Mouse (Mus musculus) left cerebral cortex, adult 2 months (tissue): ENCODE measurements at regions not wholly inside any gene's neighbourhood (a gene's known extent, or its start where the extent isn't known, plus 50 kb on each side); places are given as distances from the start of the nearest gene placed in this dataset.
"Not testable (repeated sequence)": the region's sequence is repeated elsewhere in the genome, so short reads cannot be mapped to it uniquely, and the experiment has no call there.

Source experiments
- DNase-seq, 2 experiments: peaks; one replicate each; pipeline ENCODE4 v3.0.0; 2021 to 2022; ENCODE audit warnings: low spot score in 2 of 2, mixed read lengths in 1 of 2; ENCODE audit errors: extremely low spot score in 1 of 2
- H3K27ac ChIP-seq: fragments of 200-600 bp; 2 replicates; pipeline ENCODE4 v1.8.1; 2022
- H3K4me3 ChIP-seq: fragments of 200-600 bp; 2 replicates; pipeline ENCODE4 v1.8.1; 2022
- CTCF ChIP-seq: fragments of 200-600 bp; IDR thresholded peaks from 2 replicates; pipeline ENCODE4 v1.8.1; 2022; ENCODE audit warnings: antibody characterized with exemption, mild to moderate bottlenecking, moderate library complexity
- intact Hi-C: fragments of 180-260 bp; cut with DNase I; formaldehyde crosslinking; loops from one replicate; pipeline ENCODE4 v1.15.1; 2025

DNA sequence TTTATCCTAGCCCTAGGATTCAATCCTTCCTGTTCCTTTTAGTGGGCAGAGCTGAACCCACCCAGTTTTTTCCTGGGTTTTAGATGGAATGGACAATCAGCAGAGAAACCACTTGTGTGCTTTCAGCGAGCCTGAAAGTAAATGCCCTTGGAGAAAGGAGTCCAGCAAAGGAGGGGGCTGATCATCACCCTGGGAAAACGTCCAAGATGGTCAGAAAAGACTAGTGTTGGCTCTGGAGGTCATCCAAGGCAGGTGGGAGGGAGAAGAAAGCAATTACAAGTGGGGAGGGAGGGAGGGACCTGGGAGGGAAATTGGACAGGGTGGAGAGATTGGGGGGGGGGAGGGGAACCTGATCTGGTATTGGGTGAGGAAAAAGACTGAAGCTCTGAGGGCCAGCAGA lies 55.6 kb upstream of the Zfp366 start:
- no peak for TF ChIP-seq CTCF
- intact Hi-C loops, result no loop called here
- no peak overlapping the region for H3K4me3 ChIP-seq
- DNase-seq, result no peak
- H3K27ac ChIP-seq, result no peak overlapping the region

DNA sequence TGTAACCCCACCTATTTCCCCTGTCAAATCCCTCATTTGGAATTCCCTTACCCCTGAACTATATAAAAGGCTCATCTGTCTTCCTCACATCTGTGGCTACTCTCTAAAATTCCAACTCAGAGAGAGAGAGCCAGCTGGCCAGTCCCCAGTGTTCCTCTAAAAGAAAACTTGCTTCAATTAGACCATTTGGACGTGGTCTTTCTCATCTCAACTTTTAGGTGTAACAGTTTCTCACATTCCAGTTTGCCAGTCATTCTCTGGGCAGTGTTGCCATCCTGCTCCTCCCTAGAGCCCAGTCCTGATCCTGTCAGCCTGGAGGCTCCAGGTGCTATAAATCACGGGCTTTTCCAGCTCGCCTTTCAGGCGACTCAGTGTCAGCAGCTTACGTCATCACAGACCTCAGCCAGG lies 56.3 kb upstream of the Zfp366 start:
- Histone ChIP-seq H3K4me3 (no peak overlapping the region), H3K27ac (no peak overlapping the region)
- intact Hi-C loops, result no loop called here
- DNase-seq, result no peak
- TF ChIP-seq CTCF, result no peak

DNA sequence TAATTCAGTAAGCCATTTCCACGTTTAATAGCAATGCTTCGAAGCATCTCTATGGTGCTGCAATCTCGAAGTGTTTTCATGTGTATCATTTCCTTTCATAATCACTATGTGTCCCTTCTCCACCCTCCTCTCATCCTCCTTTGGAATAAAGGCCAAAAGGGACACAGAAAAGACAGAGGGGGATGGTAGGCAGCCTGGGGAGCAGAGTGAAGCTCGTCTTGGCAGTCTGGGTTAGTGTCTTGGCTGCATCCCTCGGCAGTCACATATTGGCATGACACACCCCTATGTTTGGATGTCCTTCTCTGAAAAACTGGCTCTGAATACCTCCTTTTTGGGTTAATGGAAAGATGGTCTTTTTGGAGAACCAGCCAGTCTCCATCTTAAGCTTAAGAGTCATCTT lies 56.9 kb upstream of the Zfp366 start:
- Histone ChIP-seq H3K27ac (no peak overlapping the region), H3K4me3 (no peak overlapping the region)
- TF ChIP-seq CTCF, result no peak
- no peak for DNase-seq
- intact Hi-C loops, result no loop called here

DNA sequence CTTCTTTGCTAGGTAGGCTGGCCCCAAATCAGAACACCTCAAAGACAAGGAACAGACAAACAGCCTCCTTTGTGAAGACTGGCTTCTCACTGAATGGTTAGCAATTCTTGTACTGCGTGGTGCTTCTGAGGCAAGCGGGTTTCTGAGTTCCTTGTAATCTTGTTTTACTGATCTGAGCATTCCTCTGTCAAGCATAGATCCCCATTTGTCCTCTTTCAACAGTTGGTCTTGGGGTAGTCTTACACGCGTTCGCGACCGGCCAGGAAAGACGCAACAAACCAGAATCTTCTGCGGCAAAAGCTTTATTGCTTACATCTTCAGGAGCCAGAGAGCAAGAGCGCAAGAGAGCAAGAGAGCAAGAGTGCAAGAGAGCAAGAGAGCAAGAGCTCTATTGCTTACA lies 57.7 kb upstream of the Zfp366 start:
- H3K27ac ChIP-seq, H3K4me3 ChIP-seq, DNase-seq, intact Hi-C loops: not testable (repeated sequence)

DNA sequence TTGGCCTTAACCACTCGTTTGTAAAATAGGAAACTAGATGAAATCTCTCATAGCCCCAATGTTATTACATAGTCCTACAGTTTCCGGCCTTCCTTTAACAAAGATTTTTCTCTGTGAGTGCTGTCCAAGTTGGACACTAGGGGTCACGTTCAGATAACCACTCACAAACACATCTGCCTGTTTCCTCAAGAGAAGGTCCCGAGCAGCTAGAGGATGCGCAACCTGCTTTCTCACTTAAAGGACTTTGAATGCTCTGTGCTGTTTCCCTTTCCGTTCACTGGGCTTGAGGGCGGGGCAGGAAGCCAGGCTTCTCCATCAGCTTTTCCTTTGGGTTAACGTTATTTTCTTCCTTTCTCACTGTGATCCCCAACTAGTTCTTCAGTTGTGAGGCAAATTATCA lies 58.1 kb upstream of the Zfp366 start:
- TF ChIP-seq CTCF, result no peak
- intact Hi-C loops, result no loop called here
- H3K27ac ChIP-seq, result no peak overlapping the region
- DNase-seq, result no peak
- H3K4me3 ChIP-seq, result no peak overlapping the region

DNA sequence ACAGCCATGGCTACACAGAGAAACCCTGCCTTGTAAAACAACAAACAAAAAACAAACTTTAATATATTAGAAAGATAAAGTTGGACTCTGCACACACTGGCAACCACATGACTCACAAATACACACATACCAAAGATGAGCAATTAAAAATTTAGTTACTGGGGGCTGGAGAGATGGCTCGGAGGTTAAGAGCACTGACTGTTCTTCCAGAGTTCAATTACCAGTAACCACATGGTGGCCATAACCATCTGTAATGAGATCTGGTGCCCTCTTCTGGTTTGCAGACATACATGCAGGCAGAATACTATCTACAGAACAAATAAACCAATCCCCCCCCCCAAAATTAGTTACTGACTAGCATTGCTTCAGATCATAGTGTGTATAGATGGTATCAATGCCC lies 58.7 kb upstream of the Zfp366 start:
- intact Hi-C loops, result no loop called here
- Histone ChIP-seq H3K27ac (no peak overlapping the region; the same call in 1 of the 2 replicates), H3K4me3 (no peak overlapping the region)
- peak; percentile 59 for TF ChIP-seq CTCF
- no peak for DNase-seq

DNA sequence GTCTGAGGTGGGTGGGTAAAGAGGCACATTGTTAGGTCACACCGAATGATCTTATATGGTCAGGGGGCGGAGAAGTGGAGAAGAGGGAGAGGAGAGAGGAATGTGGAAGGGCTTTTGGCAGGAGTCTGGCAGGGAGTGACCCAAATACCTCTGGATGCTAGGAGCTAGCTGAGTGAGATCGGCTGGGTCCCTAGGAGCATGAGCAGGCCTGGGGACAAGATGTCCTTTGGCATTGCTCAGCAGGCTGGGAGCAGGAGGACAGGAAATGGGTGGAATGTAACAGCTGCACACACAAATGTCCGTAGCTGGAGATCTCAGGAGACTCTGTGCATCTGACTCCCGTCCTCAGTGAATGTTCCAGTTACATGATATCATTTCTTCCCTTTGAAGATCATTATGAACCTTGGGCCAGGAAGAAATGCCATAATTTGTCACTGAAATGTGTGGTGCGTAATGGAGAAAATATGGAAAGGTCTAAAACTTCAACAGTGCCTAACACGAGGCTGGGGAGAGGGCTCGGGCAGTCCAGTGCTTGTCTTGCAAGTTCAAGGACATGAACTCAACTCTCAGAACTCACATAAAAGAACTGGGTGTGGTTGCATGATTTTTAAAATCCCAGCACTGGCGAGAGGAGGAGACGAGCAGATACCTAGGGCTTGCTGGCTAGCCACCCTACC lies 59.6 kb upstream of the Zfp366 start:
- intact Hi-C loops, result no loop called here
- TF ChIP-seq CTCF, result no peak
- DNase-seq, result no peak
- H3K27ac ChIP-seq, result peak overlapping the region; percentile 28; the same call in 1 of the 2 replicates
- no peak overlapping the region for H3K4me3 ChIP-seq

DNA sequence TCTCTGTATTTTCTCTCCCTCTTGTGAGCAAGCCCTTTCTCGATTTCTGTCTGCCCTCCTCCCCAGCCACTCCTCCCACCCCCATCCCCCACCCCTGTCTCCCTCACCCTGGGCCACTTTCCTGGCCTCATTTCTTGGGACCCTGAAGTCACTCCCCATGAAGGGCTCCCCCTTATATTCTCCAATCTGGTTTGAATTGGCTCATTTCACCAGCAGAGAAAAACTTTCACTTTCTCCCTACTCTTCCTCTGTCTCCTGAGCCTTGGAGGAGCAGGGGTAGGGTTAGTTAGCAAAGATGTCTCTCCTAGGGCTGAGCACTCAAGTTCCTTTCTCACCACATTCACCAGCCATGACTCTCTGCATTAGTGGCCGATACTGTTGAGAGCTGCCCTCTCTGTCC lies 60.5 kb upstream of the Zfp366 start:
- intact Hi-C loops, result no loop called here
- H3K27ac ChIP-seq, result peak overlapping the region; percentile 24; the same call in 1 of the 2 replicates
- no peak for TF ChIP-seq CTCF
- DNase-seq, result no peak
- H3K4me3 ChIP-seq, result no peak overlapping the region

DNA sequence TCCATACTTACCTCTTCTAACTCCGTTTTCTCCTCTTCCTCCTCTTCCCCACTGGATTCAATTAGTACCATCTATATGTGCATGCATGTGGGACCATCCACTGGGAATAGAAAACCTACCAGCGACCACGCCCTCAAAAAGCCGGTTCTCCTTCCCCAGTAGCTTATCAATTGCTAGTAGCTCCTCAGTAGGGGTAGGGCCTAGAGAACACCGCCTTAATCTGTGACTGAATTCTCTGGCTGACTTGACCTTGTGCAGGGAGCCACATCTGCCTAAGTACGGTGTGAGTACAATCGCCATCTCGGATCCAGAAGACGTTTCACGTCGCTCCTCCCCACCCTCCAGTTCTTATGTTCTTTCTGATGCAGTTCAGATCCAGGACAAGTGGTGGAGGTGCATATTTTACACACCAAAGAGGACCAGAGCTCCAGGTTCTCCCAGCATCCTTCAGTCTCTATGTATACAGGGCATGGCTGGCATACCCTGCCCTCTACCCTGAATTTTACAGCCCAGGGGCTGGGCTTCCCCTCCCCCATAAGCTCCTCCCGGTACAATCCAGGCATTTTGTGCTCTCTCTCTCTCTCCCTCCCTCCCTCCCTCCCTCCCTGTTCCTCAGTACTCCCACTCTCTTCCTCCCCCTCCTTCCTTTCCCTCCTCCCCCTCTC lies 61.0 kb upstream of the Zfp366 start:
- intact Hi-C loops, result no loop called here
- no peak overlapping the region for H3K27ac ChIP-seq
- DNase-seq, result no peak
- no peak for TF ChIP-seq CTCF
- H3K4me3 ChIP-seq, result no peak overlapping the region

DNA sequence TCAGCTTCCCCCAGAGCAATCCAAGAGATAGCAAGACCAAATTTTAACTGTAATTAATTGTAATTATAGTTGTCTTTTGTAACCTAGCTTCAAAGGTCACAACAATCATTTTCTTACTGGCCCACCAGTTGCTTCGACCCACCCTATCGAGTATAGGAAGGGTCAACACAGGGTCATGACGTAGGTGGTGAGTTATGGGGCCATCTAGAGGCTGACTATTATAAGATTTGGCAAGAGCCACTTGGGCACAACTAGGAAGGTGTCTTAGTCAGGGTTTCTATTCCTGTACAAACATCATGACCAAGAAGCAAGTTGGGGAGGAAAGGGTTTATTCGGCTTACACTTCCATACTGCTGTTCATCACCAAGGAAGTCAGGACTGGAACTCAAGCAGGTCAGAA lies 62.1 kb upstream of the Zfp366 start:
- H3K27ac ChIP-seq, intact Hi-C loops: not testable (repeated sequence)

DNA sequence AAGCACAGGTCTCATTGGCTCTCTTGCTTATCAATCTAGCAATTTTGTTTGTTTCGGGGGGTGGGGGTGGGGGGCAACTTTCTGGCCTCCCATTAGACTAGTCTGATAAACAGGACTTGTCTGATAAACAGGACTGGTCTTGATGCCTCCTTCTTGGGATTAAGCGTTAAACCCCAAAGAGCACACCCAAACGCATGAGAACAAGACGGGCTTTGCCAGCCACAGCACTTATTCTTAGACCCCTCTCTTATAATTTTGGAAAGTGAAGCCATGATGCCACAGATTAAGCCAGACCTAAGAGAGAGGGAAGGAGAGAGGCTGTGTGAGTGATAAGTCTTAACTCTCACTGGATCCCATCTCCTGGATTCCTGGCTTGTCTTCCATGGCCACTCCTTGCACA lies 63.5 kb upstream of the Zfp366 start:
- no peak overlapping the region for H3K27ac ChIP-seq
- TF ChIP-seq CTCF, result no peak
- no peak for DNase-seq
- intact Hi-C loops, result no loop called here
- H3K4me3 ChIP-seq, result no peak overlapping the region

More for the DNA sequence above, 62.1 kb upstream of the Zfp366 start:
- not testable (repeated sequence) for DNase-seq, H3K4me3 ChIP-seq

DNA sequence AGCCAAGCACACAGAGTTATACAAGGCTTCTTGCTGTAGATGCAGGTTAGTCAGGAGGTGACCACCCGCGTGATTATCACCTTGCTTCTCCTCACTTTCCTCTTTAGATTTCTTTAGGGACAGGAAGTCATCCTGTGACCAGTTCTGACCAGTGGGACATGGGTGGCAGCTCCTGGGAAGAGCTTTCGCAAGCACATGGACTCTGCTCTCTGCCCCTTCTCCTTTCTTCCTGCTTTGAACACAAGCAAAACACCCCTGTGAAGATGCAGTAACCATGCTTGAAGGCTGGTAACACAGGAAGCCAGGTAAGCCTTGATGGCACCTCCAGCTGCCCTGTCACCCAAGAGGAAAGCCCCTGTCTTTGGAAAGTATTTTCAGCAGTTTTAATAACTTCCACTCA lies 64.7 kb upstream of the Zfp366 start:
- TF ChIP-seq CTCF, result no peak
- Histone ChIP-seq H3K27ac (no peak overlapping the region), H3K4me3 (no peak overlapping the region)
- intact Hi-C loops, result no loop called here
- DNase-seq, result no peak

DNA sequence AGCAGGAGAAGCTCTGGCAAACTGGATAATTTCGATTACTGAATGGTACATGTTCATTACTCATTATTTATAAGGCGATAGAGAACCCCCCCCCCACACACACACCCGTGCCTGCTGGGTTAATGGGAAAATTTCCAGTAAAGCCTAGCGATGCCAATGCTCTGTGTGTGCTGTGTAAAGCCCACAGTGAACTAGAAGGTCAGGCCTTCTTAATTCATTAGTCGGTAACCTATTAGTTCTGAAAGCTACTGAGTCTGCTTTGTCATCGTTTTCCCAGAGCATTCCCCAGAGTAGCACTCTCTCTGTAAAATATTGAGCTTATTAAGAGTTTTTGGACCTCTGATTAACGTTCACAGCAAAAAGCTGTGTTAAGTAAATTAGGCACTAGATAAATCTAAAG lies 65.7 kb upstream of the Zfp366 start:
- DNase-seq, result no peak
- H3K4me3 ChIP-seq, result no peak overlapping the region
- H3K27ac ChIP-seq, result no peak overlapping the region
- intact Hi-C loops, result no loop called here
- TF ChIP-seq CTCF, result no peak
